Mouse (Mus musculus) heart, postnatal 4 days (tissue): ENCODE results near the gene Setdb1. TPM values are rescaled to one million over a fixed set of nuclear protein-coding genes. Genes with fewer than 3 reads are reported as not detected.
A peak's percentile ranks its signal among the peaks of the same experiment; 100 is the strongest.

Experiments used
- DNase-seq: peaks from one replicate; pipeline ENCODE4 v3.0.0; 2021
- total RNA-seq, 2 experiments: library from RNA; stranded (reverse); gene quantifications; 2 replicates each; pipeline ENCODE4 v1.2.3; 2021

Setdb1 gene
- total RNA-seq, 2 experiments from 2014 or later: 18.3 to 19.2 TPM

- DNase-seq: peak; percentile 32
Measured at GRCm38 (mm10) chr3:95318548-95318947, 38.5 kb downstream of the Setdb1 start.

DNA sequence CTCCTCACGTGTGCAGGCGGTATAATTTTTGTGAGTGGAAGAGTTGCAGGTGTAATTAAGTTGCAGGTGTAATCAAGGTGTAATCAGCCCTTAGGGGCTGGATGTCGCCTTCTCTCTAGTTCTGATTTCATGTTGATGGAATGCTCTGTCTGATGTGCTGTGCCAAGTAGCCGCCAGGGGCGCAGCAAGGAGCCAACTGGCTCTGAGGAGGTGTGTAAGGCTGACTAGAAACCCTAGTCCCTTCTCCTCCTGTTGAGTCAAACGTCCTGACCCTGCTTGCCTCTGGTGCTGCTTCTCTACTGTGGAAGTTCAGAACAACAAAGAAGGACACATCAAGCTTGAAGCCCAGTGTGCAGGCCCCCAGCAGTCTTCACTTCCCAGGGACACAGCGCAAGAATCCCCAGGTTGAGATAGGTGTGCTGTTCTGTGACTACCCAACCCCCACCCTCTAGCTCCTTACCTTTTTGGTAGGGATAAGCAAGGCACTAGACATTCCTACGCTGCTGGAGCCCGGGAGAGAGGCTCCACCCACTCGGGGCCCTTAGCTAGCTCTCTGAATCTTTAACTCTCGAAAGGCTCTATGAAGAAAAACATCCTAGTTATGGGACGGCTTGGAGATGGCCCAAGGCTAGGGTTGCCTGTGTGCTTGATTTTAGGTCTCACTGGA lies 39.5 kb downstream of the Setdb1 start:
- peak; percentile 68 for DNase-seq

DNA sequence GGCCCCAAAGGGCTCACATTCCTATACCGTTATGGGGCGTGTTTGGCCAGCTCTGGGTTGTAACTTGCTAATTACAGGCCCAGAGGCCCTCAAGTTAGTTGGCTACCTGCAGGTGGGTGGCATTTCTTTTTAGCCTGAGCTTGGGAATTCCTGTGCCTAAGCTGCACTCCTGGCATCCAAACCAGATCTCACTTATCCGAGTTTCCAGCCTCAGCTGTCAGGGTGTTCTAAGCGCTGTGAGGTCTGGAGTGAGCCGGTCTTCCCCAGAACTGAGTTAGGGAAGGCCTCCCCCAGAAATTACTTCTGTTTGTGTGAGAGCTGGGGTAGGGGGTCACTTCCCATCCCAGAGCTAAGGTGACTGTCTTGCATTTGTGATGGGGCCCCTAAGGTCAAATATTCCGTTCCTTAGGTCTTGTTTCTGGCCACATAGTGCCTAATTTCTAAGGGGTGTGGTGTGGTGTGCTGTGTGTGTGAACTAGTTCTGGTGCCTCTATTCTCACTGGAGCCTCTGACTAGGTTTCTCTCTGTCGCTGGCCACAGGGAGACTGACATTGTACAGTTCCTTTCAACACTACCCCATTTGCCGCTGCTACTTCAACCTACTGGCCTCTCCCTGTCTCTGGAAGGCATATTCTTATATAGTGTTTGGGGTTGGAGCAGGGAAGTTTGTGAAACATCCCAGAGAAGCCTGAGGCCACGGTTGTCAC lies 41.0 kb downstream of the Setdb1 start:
- peak; percentile 6 for DNase-seq

GRCm38 (mm10) chr3:95315094-95315843 lies 41.7 kb downstream of the Setdb1 start:
- DNase-seq: peak; percentile 94

DNA sequence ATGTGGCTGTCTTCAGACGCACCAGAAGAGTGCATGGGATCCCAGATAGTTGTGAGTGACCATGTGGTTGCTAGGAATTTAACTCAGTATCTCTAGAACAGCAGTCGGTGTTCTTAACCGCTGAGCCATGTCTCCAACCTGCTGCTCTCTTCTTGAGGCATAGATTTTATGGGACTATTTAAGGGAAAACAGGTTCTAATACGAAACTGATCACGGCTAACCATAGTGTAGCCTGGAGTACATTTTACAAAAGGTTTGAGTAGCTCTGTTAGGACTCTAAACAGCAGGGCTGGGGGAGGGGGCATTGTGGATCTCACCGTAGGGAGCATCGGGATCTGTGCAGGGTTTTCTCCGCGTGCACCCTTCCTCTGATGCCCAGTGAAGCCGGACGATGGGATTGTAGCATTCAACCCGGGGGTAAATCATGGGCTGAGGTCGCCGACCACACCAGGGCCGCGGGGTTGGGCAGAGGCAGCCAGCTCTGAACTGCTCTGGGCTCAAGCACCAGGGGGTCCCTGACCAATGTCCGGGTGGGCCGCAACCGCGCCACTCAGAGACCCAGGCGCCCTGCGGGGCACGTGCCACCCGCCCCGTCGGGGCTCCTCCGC lies 42.4 kb downstream of the Setdb1 start, which contains the start of gene Cers2:
Gene Cers2 (plus strand): TSS at position 306 of the 608 bp plus-strand sequence.
- no peak for DNase-seq

- DNase-seq: no peak
Measured at GRCm38 (mm10) chr3:95314075-95314474, 42.9 kb downstream of the Setdb1 start.

DNA sequence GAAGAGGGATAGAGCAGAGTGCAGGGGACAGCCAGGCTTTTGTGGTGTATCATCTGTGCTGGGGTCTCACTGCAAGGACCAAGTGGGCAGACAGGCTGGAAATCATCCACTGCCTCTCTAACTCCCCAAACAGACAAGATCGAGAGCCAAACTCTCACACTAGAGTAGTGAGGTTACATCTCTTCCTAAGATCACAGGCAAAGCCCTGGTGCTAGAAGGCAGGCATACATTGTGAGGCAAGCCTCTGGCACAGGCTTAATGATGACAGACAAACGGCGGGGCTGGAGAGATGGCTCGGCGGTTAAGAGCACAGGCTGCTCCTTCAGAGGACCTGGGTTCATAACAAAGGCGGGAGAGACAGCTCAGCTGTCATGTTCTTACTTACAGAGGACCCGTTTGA lies 43.5 kb downstream of the Setdb1 start:
- peak; percentile 3 for DNase-seq

DNA sequence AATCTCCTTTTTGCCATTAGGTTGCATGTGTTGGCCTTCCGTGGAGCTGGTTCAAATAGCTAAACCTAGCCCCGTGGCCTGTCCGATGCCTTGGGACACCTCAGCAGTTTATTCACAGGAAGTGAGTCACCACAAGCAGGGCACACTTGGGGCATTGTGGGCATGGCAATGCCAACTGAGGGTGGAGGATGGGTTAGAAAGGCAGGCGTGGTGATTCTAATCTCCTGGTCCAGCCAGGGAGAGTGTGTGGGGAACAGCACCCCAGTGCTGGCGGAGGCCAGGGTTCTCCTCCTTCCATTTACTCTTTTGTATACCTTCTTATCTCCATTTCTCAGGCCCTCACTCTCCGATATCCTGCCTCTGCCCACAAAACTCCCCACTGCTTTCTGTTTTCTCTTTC lies 44.4 kb downstream of the Setdb1 start:
- DNase-seq: peak; percentile 6

DNA sequence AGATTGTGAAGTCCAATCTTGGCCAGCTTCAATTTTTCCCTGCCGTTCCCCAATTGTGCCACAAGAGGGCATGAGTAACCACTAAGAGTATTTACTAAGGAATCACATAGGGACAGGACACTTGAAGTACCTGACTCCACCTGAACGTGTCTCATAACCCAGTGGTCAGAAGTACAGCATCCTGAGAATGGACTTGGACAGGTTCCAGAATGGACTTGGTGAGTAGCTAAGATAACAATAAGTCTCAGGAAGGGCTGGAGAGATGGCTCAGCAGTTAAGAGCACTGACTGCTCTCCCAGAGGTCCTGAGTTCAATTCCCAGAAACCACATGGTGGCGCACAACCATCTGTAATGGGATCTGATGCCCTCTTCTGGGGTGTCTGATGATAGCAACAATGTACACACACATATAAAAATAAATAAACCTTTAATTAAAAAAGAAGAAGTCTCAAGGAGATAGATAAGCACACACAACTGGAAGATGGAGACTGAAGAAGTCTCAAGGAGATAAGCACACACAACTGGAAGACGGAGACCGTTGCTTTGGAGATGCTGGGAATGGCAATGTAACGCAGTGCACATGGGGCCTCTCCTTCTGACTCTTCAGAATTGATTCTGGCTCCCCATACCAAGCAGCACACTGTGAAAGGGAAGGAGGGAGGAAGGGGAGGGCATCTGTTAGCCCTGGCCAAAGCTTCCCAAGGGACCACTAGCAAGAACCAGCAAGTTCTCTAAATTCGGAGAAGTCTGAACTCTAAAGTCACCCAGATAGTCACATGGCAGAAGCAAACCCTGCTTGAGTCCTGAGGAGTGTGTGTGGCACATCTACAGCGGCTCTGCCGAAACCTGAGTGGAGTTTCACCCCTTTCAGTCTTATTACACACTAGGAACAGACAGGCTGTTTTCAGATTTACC lies 45.8 kb downstream of the Setdb1 start:
- DNase-seq: peak; percentile 79

- DNase-seq: no peak
Measured at GRCm38 (mm10) chr3:95310496-95310895, 46.5 kb downstream of the Setdb1 start.

DNA sequence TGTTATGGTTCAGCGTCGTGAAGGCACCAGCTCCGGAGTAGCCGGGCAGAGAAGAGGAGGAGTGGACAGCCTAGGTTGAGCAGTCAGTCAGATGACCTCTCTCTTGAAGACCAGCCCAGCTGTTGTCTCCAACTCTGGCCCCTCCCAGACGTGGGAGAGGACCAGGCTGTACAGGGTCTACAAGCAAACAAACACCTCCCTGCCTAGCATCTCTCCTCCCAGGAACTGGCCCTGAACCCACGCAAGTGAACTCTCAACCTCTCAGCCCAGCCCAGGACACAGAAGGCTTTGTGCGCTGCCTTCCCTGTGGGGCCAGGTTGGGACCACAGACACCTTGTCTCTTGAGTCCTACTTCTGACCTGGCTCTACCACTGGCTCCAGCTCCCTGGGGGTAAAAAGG lies 49.9 kb downstream of the Setdb1 start, which contains the start of gene Anxa9:
Gene Anxa9 (minus strand): TSS at position 77 of the 400 bp plus-strand sequence.
- DNase-seq: no peak

DNA sequence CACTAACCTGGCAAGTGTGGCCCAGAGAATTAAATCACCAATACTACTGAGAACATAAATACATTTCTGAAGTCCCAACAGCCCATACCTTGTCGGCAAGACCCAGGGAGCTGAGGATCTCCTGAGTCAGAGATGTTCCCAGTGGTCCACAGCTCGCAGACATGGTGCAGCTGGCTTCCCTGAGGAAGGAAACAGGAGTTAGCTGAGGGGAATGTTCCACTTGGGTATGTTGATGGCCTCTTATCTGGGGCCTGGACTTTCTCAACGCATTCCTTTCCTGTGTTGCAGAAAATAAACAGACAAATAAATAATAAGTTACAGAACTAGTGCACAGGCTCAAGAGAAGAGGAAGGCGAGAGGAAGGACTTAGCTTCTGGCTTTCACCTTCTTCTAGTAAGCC lies 50.8 kb downstream of the Setdb1 start:
- no peak for DNase-seq

DNA sequence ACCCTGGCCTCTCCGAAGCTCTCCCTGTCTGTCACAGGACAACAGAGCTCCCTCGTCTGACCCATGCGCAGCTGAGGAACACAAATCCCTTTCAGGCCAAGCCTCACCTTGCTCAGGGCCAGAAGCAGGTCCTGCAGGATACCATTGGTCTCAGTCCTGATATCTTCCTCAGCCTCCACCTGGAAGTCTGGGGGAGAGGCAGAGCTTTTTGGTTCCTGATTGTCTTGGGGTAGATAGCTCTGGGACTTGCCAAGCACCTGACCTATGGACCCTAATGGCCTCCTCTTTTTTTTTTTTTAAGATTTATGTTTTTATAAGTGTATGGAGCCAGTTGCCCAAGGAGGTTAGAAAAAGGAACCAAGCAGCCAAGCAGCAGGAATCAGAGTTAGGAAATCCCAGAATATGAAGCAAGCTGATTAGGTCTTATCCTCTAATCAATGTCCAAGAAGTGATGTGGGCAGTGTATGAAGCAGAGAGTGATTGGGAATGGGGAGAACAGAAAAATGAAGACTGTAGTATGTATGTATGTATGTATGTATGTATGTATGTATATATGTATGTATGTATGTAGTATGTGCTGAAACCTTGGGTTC lies 55.7 kb downstream of the Setdb1 start:
- no peak for DNase-seq

GRCm38 (mm10) chr3:95298018-95298417 lies 59.0 kb downstream of the Setdb1 start:
- no peak for DNase-seq

DNA sequence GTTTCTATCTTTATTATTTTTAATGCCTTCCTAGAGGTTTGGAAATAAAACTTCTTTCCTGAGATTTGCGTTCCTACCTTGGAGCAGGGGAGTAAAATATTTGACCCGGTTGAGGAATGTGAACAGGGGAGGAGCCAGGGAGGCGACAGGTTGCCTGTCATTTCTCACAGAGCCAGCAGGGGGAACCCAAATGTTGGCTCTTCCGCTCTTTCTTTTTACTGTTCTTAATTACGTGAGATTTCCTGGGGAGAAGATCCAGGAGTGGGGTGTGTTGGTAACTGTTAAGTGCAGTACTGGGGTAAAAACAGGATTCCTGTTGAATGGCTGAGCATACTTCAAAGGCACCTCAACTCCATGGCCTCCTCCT lies 60.9 kb downstream of the Setdb1 start:
- peak; percentile 62 for DNase-seq

DNA sequence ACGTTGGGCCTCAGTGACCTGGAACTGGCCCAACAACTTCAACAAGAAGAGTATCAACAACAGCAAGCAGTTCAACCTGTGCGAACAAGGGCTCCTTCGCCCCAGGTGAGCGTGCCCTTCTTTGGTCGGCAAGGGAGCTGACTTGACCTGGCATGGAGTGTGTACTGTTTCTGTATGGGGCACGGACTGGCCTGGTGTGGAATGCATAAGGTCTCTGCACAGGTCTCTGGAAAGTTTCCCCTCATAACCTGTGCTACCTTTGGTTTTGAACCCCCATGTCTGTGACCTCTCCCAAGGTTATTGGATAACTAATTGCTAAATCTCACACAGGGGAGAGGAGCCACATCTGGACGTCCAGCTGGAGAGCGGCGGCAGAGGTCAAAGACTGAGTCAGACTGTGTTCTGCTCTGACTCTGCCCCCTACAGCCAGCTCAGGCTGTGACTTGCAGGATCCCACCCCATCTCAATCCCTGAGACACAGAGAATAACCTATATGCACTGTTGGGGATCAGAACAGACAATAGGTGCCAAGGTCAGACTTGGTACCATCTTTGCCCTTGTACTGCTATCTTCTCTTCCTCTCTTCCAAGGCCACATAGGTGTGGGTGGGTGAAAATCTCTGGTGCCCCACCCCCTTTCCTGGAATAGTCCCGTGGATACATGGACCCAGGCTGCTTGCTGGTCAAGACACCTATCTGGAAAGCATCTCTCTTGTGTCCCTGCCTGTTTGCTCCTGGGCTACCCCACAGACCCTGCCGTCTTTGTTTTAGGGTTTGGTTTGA lies 61.5 kb downstream of the Setdb1 start:
- no peak for DNase-seq

GRCm38 (mm10) chr3:95294718-95295117 lies 62.3 kb downstream of the Setdb1 start:
- no peak for DNase-seq

DNA sequence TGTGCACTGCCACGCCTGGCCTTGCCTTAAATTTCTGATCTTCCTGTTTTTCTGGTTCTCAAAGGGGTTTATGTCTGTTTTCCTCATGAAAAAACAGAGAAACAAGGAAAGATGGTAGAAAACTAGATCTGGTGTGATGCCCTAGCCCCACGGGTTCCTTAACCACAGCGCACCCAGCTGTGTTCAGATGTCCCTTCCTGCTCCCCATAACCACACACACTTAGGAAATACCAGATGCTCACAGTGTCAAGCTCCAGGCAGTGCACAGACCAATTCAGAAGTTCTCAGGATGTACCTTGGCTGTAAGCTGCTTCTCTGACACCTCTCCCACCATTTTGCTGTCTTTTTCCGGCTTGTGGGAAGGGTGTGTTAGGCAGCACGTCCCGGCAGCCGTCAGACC lies 62.7 kb downstream of the Setdb1 start:
- DNase-seq: no peak

- DNase-seq: no peak
Measured at GRCm38 (mm10) chr3:95293537-95293936, 63.5 kb downstream of the Setdb1 start.

GRCm38 (mm10) chr3:95292899-95293298 lies 64.1 kb downstream of the Setdb1 start:
- DNase-seq: no peak

GRCm38 (mm10) chr3:95291041-95291440 lies 66.0 kb downstream of the Setdb1 start:
- DNase-seq: no peak
